Mouse (Mus musculus) spleen, adult 2 months (tissue): ENCODE data around the gene Car6.

Source experiments
- CTCF ChIP-seq: fragments of 200-500 bp; IDR thresholded peaks from 2 replicates; pipeline ENCODE4 v1.5.1; 2011; ENCODE audit warnings: mild to moderate bottlenecking, inconsistent platforms; ENCODE audit not compliant: insufficient read depth, insufficient read length, insufficient replicate concordance; ENCODE audit errors: extremely low read depth
- POLR2A ChIP-seq: fragments of 200-500 bp; IDR thresholded peaks from 2 replicates; pipeline ENCODE4 v1.6.1; 2011; ENCODE audit warnings: low read depth, low read length, inconsistent platforms

DNA sequence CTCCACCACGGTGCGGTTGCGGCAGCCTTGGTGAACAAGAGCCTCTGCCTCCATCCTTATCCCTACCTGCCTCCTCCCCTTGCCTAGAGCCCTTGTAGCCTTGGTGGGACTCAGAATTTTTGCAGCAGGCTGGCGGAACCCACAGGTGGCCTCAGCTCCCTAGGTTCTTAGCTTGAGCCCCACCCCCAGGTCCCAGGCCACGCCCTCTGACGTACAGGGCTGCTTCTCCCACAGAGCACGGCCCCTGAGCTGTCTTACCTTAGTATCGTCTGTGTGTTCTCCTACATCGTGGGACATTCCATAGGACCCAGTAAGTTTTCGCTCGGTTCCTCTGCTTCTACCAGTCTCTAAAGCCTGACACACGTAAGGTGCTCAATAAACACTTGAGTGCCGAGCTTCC, 36.3 kb downstream of the Car6 start:
- TF ChIP-seq CTCF (no peak), POLR2A (no peak)
